Mouse (Mus musculus): ENCODE data around the gene Syt16. TPM values are rescaled to one million over a fixed set of nuclear protein-coding genes. Genes with fewer than 3 reads are reported as not detected.

The Syt16 gene
- total and polyA plus RNA-seq, 2 experiments from 2014 or later = 67.6 to 90.9 TPM

- no peak for TF ChIP-seq CTCF (IDR thresholded peaks at IDR 0.05; ENCODE audit: low read depth)
- Histone ChIP-seq H3K4me2 (ENCODE audit: low read depth, low read length) (peak within 1 kb of the TSS; percentile 68), H3K4me3 (ENCODE audit: low read length) (peak within 1 kb of the TSS; percentile 40), H3K9ac (replicated peaks; ENCODE audit: low read length) (peak within 1 kb of the TSS; percentile 53), H3K36me3 (ENCODE audit: insufficient read depth, low read length) (no peaks in the 10 kb centered on the region), H3K9me3 (ENCODE audit: low read length) (no peaks in the 10 kb centered on the region), H3K4me1 (ENCODE audit: insufficient read depth, low read length) (no peaks in the 10 kb centered on the region), H3K27me3 (ENCODE audit: insufficient read depth, low read length) (no peaks in the 10 kb centered on the region), H3K27ac (peak within 1 kb of the TSS; percentile 73)
- ATAC-seq = peak; percentile 80
- WGBS = 22% methylated on average over 18 of the region's 18 CpGs
- peak; percentile 56 for DNase-seq (ENCODE audit: low spot score)
Measured at GRCm38 (mm10) chr12:74316344-74316973, 319.0 kb downstream of the Syt16 start, which contains the start of gene Gm11042. TSS of gene Gm11042 (minus strand) at chr12:74316394.

- TF ChIP-seq CTCF (IDR thresholded peaks at IDR 0.05; ENCODE audit: low read depth) = peak; percentile 94
- peak overlapping the region; percentile 73 for H3K27ac ChIP-seq
- 15% methylated on average over 15 of the region's 15 CpGs for WGBS
Measured at GRCm38 (mm10) chr12:74316989-74317759, 319.7 kb downstream of the Syt16 start.

GRCm38 (mm10) chr12:74320318-74320717, 322.9 kb downstream of the Syt16 start:
- H3K36me3 ChIP-seq (ENCODE audit: insufficient read depth, low read length) = no peaks in the 10 kb centered on the region
- 14% methylated on average over 10 of the region's 10 CpGs for WGBS
- H3K9ac ChIP-seq (replicated peaks; ENCODE audit: low read length) = no peak overlapping the region
- no peak overlapping the region for H3K4me3 ChIP-seq (ENCODE audit: low read length)
- DNase-seq (ENCODE audit: low spot score) = peak; percentile 93
- ATAC-seq = no peak
- H3K4me2 ChIP-seq (ENCODE audit: low read depth, low read length) = peak overlapping the region; percentile 35; the same call in 1 of the 2 replicates
- no peaks in the 10 kb centered on the region for H3K9me3 ChIP-seq (ENCODE audit: low read length)
- H3K27me3 ChIP-seq (ENCODE audit: insufficient read depth, low read length) = no peaks in the 10 kb centered on the region
- H3K4me1 ChIP-seq (ENCODE audit: insufficient read depth, low read length) = no peaks in the 10 kb centered on the region
- peak; percentile 96 for TF ChIP-seq CTCF (IDR thresholded peaks at IDR 0.05; ENCODE audit: low read depth)
- no peak overlapping the region for H3K27ac ChIP-seq

More at GRCm38 (mm10) chr12:74316989-74317759, 319.7 kb downstream of the Syt16 start:
- Histone ChIP-seq H3K27me3 (ENCODE audit: insufficient read depth, low read length) (no peaks in the 10 kb centered on the region), H3K9me3 (ENCODE audit: low read length) (no peaks in the 10 kb centered on the region), H3K4me1 (ENCODE audit: insufficient read depth, low read length) (no peaks in the 10 kb centered on the region), H3K4me2 (ENCODE audit: low read depth, low read length) (peak overlapping the region; percentile 68), H3K9ac (replicated peaks; ENCODE audit: low read length) (peak overlapping the region; percentile 53), H3K36me3 (ENCODE audit: insufficient read depth, low read length) (no peaks in the 10 kb centered on the region), H3K4me3 (ENCODE audit: low read length) (peak overlapping the region; percentile 40)
- peak; percentile 85 for ATAC-seq
- peak; percentile 95 for DNase-seq (ENCODE audit: low spot score)

- H3K4me2 ChIP-seq (ENCODE audit: low read depth, low read length) = no peak overlapping the region
- H3K9me3 ChIP-seq (ENCODE audit: low read length) = no peaks in the 10 kb centered on the region
- no peaks in the 10 kb centered on the region for H3K27me3 ChIP-seq (ENCODE audit: insufficient read depth, low read length)
- ATAC-seq (no peak), DNase-seq (ENCODE audit: low spot score) (no peak)
- no peak overlapping the region for H3K27ac ChIP-seq
- WGBS = 86% methylated on average over 5 of the region's 5 CpGs
- no peak overlapping the region for H3K9ac ChIP-seq (replicated peaks; ENCODE audit: low read length)
- no peaks in the 10 kb centered on the region for H3K36me3 ChIP-seq (ENCODE audit: insufficient read depth, low read length)
- no peaks in the 10 kb centered on the region for H3K4me1 ChIP-seq (ENCODE audit: insufficient read depth, low read length)
- H3K4me3 ChIP-seq (ENCODE audit: low read length) = no peak overlapping the region
- no peak for TF ChIP-seq CTCF (IDR thresholded peaks at IDR 0.05; ENCODE audit: low read depth)
Measured at GRCm38 (mm10) chr12:74321981-74322380, 324.5 kb downstream of the Syt16 start.

Other genes with a start within 250 kb of the Syt16 start
- gene Hif1a, start 96.3 kb upstream of the Syt16 start, total RNA-seq (2014; rRNA removed) = 95.3 and 109 TPM in 2 replicates
- 62.1 and 66.5 TPM in 2 replicates for gene Hif1a, start 96.3 kb upstream of the Syt16 start, polyA plus RNA-seq (2015; fragmentation: Nextera tagmentation; extraction: Ambion mirVana)
- not detected in 2 replicates for gene Gm49321, start 60.0 kb upstream of the Syt16 start, total RNA-seq (2014; rRNA removed)
- 12.8 and 14.8 TPM in 2 replicates for gene Gm49321, start 60.0 kb upstream of the Syt16 start, polyA plus RNA-seq (2015; fragmentation: Nextera tagmentation; extraction: Ambion mirVana)
- gene Snapc1, start 33.2 kb upstream of the Syt16 start, total RNA-seq (2014; rRNA removed) = 11.1 and 12.8 TPM in 2 replicates
- 21.4 and 22.9 TPM in 2 replicates for gene Snapc1, start 33.2 kb upstream of the Syt16 start, polyA plus RNA-seq (2015; fragmentation: Nextera tagmentation; extraction: Ambion mirVana)

Measured in hindbrain, postnatal 0 days (tissue).